Mouse (Mus musculus): ENCODE data around the gene Ano6. TPM values are rescaled to one million over a fixed set of nuclear protein-coding genes. Genes with fewer than 3 reads are reported as not detected.

The Ano6 gene
- polyA plus RNA-seq, 1 experiment from 2014 or later = 16.2 TPM

DNA sequence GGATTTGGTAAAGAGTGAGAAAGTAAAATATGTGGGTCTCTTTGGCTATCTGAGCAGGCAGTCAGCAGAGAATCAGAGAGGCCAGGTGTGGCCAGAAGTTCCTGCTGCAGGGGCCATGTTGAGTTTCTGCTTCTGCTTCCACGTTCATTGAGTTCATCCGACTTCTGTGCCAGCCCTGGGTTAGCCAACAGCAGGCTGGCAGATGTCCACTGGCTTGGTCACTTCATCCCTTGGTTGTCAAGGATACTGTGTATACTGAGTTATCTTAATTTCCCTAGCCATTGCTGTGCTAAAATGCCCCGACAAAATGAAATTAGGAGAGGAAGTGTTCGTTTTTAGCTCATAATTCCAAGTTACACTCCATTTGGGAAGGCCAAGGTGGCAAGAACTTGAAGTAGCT, 21.1 kb upstream of the Ano6 start:
- H3K4me2 ChIP-seq (replicated peaks; ENCODE audit: low read depth) = no peak overlapping the region
- no peak overlapping the region for H3K4me3 ChIP-seq (ENCODE audit: low read depth, low read length)
- WGBS = 72% methylated on average over 4 of the region's 4 CpGs
- H3K27me3 ChIP-seq (ENCODE audit: control insufficient read depth, insufficient read depth, low read length) = no peaks in the 10 kb centered on the region
- H3K9me3 ChIP-seq (ENCODE audit: control insufficient read depth, low read length) = no peaks in the 10 kb centered on the region
- ATAC-seq (ENCODE audit: low FRiP score, low TSS enrichment) (no peak), DNase-seq (ENCODE audit: low spot score) (no peak)
- no peaks in the 10 kb centered on the region for H3K4me1 ChIP-seq (replicated peaks; ENCODE audit: control insufficient read depth, insufficient read depth)
- no peaks in the 10 kb centered on the region for H3K36me3 ChIP-seq (ENCODE audit: control insufficient read depth, insufficient read depth, low read length)
- no peak overlapping the region for H3K27ac ChIP-seq (replicated peaks)
- H3K9ac ChIP-seq (ENCODE audit: low read length) = no peak overlapping the region
- no peak for TF ChIP-seq CTCF (IDR thresholded peaks at IDR 0.05; ENCODE audit: low read depth)
- no peak for TF ChIP-seq EP300 (optimal IDR thresholded peaks at IDR 0.05)

DNA sequence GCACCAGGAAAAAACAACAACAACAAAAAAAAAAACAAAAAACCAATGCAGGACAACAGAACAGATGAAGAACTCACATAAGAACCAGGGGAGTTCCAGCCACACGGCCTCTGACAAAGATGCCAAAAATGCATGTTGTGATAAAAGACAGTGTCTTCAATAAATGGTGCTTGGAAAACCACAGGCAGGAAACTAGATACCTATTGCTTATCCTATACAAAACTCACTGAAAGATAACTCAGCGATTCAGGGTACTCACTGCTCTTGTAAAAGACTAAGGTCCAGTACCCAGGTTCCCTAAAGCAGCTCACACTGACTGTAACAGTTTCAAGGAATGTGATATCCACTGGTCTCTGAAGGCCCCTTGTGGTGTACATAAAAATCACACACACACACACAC, 20.3 kb upstream of the Ano6 start:
- Histone ChIP-seq H3K9ac (ENCODE audit: low read length) (no peak overlapping the region), H3K9me3 (ENCODE audit: control insufficient read depth, low read length) (no peaks in the 10 kb centered on the region)
- ATAC-seq (ENCODE audit: low FRiP score, low TSS enrichment) = no peak

DNA sequence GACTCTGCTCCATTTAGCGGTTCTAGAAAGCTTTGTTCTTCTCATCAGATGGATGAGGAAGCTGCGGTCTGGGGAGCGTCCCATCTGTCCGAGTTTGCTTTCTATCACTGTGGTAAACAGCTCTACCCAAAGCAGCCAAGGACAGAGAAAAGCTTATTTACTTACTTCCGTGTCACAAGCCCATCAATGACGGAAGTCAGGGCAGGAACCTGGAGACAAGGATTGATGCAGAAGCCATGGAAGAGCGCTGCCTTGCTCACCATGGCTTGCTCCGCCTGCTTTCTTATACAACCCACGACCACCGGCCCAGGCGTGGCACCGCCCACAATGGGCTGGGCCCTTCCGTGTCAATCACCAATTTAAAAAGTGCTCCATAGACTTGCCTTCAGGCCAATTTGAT, 18.3 kb upstream of the Ano6 start:
- 56% methylated on average over 13 of the region's 13 CpGs for WGBS
- no peaks in the 10 kb centered on the region for H3K27me3 ChIP-seq (ENCODE audit: control insufficient read depth, insufficient read depth, low read length)
- no peak for TF ChIP-seq EP300 (optimal IDR thresholded peaks at IDR 0.05)
- no peak for TF ChIP-seq CTCF (IDR thresholded peaks at IDR 0.05; ENCODE audit: low read depth)
- H3K9ac ChIP-seq (ENCODE audit: low read length) = no peak overlapping the region
- ATAC-seq (ENCODE audit: low FRiP score, low TSS enrichment) = no peak
- H3K4me1 ChIP-seq (replicated peaks; ENCODE audit: control insufficient read depth, insufficient read depth) = no peaks in the 10 kb centered on the region
- H3K27ac ChIP-seq (replicated peaks) = no peak overlapping the region
- no peaks in the 10 kb centered on the region for H3K9me3 ChIP-seq (ENCODE audit: control insufficient read depth, low read length)
- no peak overlapping the region for H3K4me2 ChIP-seq (replicated peaks; ENCODE audit: low read depth)
- DNase-seq (ENCODE audit: low spot score) = no peak
- H3K4me3 ChIP-seq (ENCODE audit: low read depth, low read length) = no peak overlapping the region
- no peaks in the 10 kb centered on the region for H3K36me3 ChIP-seq (ENCODE audit: control insufficient read depth, insufficient read depth, low read length)

More for the DNA sequence above, 20.3 kb upstream of the Ano6 start:
- Histone ChIP-seq H3K36me3 (ENCODE audit: control insufficient read depth, insufficient read depth, low read length) (no peaks in the 10 kb centered on the region), H3K4me3 (ENCODE audit: low read depth, low read length) (no peak overlapping the region), H3K27ac (replicated peaks) (no peak overlapping the region), H3K4me2 (replicated peaks; ENCODE audit: low read depth) (no peak overlapping the region), H3K27me3 (ENCODE audit: control insufficient read depth, insufficient read depth, low read length) (no peaks in the 10 kb centered on the region), H3K4me1 (replicated peaks; ENCODE audit: control insufficient read depth, insufficient read depth) (no peaks in the 10 kb centered on the region)
- DNase-seq (ENCODE audit: low spot score) = no peak
- TF ChIP-seq CTCF (IDR thresholded peaks at IDR 0.05; ENCODE audit: low read depth) = no peak
- TF ChIP-seq EP300 (optimal IDR thresholded peaks at IDR 0.05) = no peak
- WGBS = 100% methylated on average over 2 of the region's 2 CpGs

DNA sequence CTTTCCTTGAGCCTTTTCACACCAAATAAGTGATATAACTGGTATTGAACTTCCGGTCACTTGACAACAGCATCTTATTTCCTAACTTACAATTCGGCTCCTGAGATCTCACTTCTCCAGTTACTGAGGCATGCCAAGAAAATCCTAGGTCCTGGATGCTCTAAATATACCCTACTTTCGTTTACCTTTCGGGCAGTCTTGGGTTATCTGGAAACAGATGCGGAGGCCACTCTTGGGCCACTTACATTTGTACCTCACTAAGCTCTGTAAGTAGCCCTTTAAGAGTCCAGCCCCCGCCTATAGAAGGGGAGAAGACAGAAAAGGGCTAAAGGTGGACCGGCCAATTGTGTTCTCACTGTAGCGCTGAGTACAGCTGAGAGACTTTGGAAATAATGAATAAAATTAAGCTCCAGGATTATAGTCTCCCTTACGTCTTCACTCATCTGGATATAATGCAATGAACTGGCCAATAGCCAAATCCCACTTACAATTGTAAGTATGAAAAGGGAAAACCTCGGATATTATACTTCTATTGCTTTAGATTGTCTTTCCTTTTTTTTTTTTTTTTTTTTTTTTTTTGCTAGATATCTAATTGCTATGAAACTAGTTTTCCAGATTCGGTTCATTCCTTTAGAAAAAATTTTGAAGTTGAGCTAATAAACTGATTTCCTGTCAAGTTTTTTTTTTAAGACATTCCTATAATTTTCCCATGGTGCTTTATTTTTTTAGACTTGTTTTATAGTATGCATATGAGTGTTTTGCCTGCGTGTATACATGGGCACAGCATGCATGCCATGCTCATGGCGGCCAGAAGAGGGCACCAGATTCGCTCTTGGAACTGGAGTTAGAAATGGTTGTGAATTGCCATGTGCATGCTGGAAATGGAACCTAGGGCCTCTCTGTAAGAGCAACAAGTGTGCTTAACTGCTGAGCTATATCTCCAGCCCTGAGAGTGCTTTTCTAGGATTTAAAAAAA, 17.5 kb upstream of the Ano6 start:
- no peaks in the 10 kb centered on the region for H3K9me3 ChIP-seq (ENCODE audit: control insufficient read depth, low read length)
- H3K4me1 ChIP-seq (replicated peaks; ENCODE audit: control insufficient read depth, insufficient read depth) = no peaks in the 10 kb centered on the region
- H3K4me2 ChIP-seq (replicated peaks; ENCODE audit: low read depth) = no peak overlapping the region
- DNase-seq (ENCODE audit: low spot score) = peak; percentile 77
- no peak overlapping the region for H3K27ac ChIP-seq (replicated peaks)
- H3K4me3 ChIP-seq (ENCODE audit: low read depth, low read length) = no peak overlapping the region
- 56% methylated on average over 14 of the region's 14 CpGs for WGBS
- H3K27me3 ChIP-seq (ENCODE audit: control insufficient read depth, insufficient read depth, low read length) = no peaks in the 10 kb centered on the region
- no peak overlapping the region for H3K9ac ChIP-seq (ENCODE audit: low read length)
- H3K36me3 ChIP-seq (ENCODE audit: control insufficient read depth, insufficient read depth, low read length) = no peaks in the 10 kb centered on the region
- ATAC-seq (ENCODE audit: low FRiP score, low TSS enrichment) = no peak
- TF ChIP-seq EP300 (optimal IDR thresholded peaks at IDR 0.05) (no peak), CTCF (IDR thresholded peaks at IDR 0.05; ENCODE audit: low read depth) (peak; percentile 88)

DNA sequence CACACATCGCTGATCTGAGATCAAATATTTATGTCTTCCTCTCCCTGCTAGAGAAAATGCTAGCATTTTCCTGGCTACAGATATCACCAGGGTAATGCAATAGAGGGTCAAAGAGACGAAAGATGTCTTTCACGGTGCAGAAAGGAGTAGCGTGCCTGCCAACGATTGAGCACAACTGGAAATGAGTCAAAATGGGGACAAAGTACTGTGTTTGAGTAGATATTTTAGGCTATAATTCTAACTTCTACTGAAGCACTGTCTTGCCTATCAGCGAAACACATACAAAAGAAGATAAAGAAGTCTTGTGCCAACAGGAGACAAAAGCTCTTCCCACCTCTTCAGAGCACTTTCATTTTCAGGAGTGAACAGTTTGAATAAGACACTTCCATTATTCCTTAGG, 16.4 kb upstream of the Ano6 start:
- H3K4me1 ChIP-seq (replicated peaks; ENCODE audit: control insufficient read depth, insufficient read depth) = no peaks in the 10 kb centered on the region
- H3K27me3 ChIP-seq (ENCODE audit: control insufficient read depth, insufficient read depth, low read length) = no peaks in the 10 kb centered on the region
- TF ChIP-seq CTCF (IDR thresholded peaks at IDR 0.05; ENCODE audit: low read depth) (no peak), EP300 (optimal IDR thresholded peaks at IDR 0.05) (no peak)
- ATAC-seq (ENCODE audit: low FRiP score, low TSS enrichment) (no peak), DNase-seq (ENCODE audit: low spot score) (no peak)
- no peak overlapping the region for H3K9ac ChIP-seq (ENCODE audit: low read length)
- no peaks in the 10 kb centered on the region for H3K9me3 ChIP-seq (ENCODE audit: control insufficient read depth, low read length)
- H3K27ac ChIP-seq (replicated peaks) = no peak overlapping the region
- H3K4me3 ChIP-seq (ENCODE audit: low read depth, low read length) = no peak overlapping the region
- H3K4me2 ChIP-seq (replicated peaks; ENCODE audit: low read depth) = no peak overlapping the region
- 69% methylated on average over 6 of the region's 6 CpGs for WGBS
- H3K36me3 ChIP-seq (ENCODE audit: control insufficient read depth, insufficient read depth, low read length) = no peaks in the 10 kb centered on the region

Measured in stomach, postnatal 0 days (tissue).